Mouse (Mus musculus) heart, adult 9 months (tissue): Measurements from ENCODE around the gene Zfp536.
A peak's percentile ranks its signal among the peaks of the same experiment; 100 is the strongest.

Experiments used
- DNase-seq, 2 experiments: peaks; one replicate each; pipeline ENCODE4 v3.0.0; 2022; ENCODE audit warnings: low spot score in 2 of 2

Gene Zfp536

GRCm38 (mm10) chr7:37553646-37554045, 219.8 kb downstream of the Zfp536 start:
- DNase-seq: no peak

- DNase-seq: no peak
These were observed 221.1 kb downstream of the Zfp536 start for GRCm38 (mm10) chr7:37552384-37552783.

- no peak for DNase-seq
These were observed 224.6 kb downstream of the Zfp536 start for GRCm38 (mm10) chr7:37548805-37549204.

- DNase-seq: no peak
These were observed 229.4 kb downstream of the Zfp536 start for GRCm38 (mm10) chr7:37544011-37544410.

GRCm38 (mm10) chr7:37542951-37543350, 230.5 kb downstream of the Zfp536 start:
- DNase-seq: no peak

GRCm38 (mm10) chr7:37531166-37531565, 242.3 kb downstream of the Zfp536 start:
- no peak for DNase-seq

- DNase-seq: no peak
These were observed 245.1 kb downstream of the Zfp536 start for GRCm38 (mm10) chr7:37528311-37528710.

- no peak for DNase-seq
These were observed 245.6 kb downstream of the Zfp536 start for GRCm38 (mm10) chr7:37527890-37528289.

- no peak for DNase-seq
These were observed 252.0 kb downstream of the Zfp536 start for GRCm38 (mm10) chr7:37521407-37521806.

GRCm38 (mm10) chr7:37510933-37511675, 262.3 kb downstream of the Zfp536 start:
- DNase-seq: no peak

GRCm38 (mm10) chr7:37509700-37510099, 263.7 kb downstream of the Zfp536 start:
- DNase-seq: no peak

- no peak for DNase-seq
These were observed 267.9 kb downstream of the Zfp536 start for GRCm38 (mm10) chr7:37505548-37505947.

GRCm38 (mm10) chr7:37505096-37505495, 268.3 kb downstream of the Zfp536 start:
- no peak for DNase-seq

- DNase-seq: no peak
These were observed 274.6 kb downstream of the Zfp536 start for GRCm38 (mm10) chr7:37498881-37499280.

- DNase-seq: no peak
These were observed 276.9 kb downstream of the Zfp536 start for GRCm38 (mm10) chr7:37496491-37496890.

GRCm38 (mm10) chr7:37490312-37490711, 283.1 kb downstream of the Zfp536 start:
- peak in 1 of 2 experiments; percentile 4 for DNase-seq

- no peak for DNase-seq
These were observed 288.5 kb downstream of the Zfp536 start for GRCm38 (mm10) chr7:37484946-37485345.

- DNase-seq: no peak
These were observed 290.9 kb downstream of the Zfp536 start for GRCm38 (mm10) chr7:37482564-37482963.

- DNase-seq: no peak
These were observed 292.3 kb downstream of the Zfp536 start for GRCm38 (mm10) chr7:37481165-37481564.

- DNase-seq: no peak
These were observed 296.1 kb downstream of the Zfp536 start for GRCm38 (mm10) chr7:37477309-37477708.

- DNase-seq: no peak
These were observed 298.0 kb downstream of the Zfp536 start for GRCm38 (mm10) chr7:37475485-37475884.

GRCm38 (mm10) chr7:37474284-37474683, 299.2 kb downstream of the Zfp536 start:
- DNase-seq: no peak

GRCm38 (mm10) chr7:37473311-37474084, 299.9 kb downstream of the Zfp536 start:
- DNase-seq: no peak
